Mouse (Mus musculus): ENCODE results near the gene Get4.

Get4 gene

DNA sequence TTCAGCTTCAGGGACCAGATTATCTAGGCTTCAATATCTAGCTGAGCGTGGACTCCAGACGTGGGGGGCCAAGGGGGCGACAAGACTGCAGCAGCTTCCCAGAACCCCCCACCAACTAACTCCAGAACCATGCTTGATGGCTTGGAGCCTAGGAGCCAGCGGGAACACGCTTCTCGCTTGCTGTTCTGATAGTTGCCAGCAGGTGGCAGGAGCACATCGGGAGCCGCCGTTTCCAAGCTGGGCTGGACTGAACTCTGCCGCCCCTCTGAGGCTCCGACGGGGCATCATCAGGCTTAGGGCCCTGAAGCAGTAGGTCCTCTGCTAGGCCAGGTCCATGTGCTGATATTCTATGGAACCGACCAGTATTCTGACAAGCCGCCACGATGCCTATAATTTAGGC is 30.1 kb downstream of the Get4 start:
- DNase-seq (ENCODE audit: low read depth, low spot score), result peak; percentile 78

DNA sequence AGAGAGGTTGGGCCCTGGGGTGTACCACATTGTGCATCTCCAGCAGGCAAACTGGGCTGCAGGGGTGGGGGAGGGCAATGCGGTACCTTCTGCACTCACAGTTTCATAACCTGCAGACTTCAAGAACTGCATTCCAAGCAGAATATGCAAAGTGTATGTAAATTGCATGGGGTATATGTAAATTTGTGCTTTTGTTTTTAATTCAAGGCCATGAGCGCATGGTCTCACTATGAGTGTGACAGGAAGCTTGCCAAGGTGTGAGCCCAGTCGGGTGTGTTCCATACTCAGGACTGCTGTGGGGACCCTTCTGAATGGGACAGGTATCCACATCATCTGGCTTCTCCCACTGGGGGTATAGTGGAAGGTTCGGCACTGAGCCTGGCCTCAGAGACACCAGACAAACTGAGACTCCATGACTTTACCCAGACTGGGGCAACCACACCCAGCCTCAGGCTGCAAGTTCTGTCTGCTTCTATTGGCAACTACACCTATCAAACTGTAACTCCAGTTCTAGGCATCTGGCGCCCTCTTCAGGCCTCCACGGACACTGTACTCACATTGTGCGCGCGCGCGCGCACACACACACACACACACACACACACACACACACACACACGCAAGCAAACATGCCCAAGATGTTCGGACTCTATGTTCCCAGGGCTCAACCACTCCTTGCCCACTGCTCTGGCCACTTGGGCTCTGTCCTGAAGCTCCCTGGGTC is 31.5 kb downstream of the Get4 start:
- peak; percentile 54 for DNase-seq (ENCODE audit: low read depth, low spot score)

DNA sequence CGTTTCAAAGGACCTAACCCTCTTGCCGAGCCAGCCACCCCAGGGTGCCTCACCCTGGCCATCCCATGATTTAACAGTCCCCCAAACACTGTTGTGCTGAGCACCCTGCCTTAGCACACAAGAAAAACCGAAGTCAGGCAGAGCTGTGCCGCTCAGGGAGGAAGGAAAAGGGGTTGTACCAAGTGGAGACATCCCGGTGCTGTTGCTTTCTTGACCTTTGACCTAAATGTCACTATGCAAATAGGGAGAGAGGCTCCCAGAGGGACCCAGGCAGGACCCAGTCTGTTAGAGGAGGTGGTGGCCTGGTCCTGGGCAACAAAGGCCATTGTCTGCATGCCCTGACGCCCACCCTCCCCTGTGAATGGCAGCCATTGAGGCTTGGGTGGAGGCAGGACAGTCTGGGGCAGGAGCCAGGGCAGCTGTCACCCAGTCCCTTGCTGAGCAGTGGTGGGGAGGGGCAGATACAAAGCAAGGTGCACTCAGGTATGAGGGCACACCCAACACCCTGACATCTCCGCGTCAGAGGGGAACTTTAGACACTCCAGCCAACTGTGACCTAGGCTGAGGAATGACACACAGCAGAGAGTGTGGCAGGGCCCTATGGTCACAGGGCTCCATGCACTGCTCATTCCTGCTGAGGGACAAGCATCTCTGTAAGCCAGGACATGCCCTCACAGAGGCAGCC is 33.4 kb downstream of the Get4 start:
- DNase-seq (ENCODE audit: low read depth, low spot score), result no peak

DNA sequence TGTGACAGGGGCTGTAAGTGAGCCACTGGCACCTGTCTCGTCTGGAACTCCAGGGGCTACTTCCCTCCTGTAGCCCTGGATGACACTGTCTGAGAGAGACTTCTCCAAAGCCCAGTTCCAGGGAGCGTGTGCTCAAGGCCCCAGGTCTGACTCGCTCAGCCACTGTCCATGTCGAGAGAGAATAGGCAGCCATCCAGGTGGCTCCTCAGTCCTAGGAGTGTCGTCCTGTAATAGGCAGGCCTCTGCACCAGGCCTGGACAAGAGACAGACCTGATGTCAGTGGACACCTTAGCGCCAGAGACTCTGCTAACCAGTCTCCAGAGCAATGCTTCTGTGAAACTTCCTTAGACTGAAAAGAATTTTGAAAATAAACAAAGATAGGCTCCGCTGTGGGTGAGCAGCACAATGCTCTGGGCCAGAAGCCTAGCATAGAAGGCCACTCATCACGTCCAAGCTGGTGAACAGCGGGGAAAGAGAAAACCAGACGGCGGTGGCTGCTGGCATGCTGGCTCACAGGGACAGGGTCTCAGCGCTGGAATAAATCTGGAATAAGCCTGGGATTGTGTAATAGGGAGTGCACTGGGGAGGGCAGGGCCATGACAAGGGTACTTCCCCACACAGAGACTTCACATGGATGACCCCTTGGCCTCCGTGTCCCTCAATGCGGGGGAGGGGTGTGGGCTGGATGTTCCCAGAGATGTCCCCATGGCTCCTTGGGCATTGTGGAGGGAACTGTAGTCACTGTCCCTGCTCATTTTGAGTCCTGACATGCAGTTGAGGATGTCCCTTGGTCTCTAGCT is 34.2 kb downstream of the Get4 start:
- DNase-seq (ENCODE audit: low read depth, low spot score), result no peak

DNA sequence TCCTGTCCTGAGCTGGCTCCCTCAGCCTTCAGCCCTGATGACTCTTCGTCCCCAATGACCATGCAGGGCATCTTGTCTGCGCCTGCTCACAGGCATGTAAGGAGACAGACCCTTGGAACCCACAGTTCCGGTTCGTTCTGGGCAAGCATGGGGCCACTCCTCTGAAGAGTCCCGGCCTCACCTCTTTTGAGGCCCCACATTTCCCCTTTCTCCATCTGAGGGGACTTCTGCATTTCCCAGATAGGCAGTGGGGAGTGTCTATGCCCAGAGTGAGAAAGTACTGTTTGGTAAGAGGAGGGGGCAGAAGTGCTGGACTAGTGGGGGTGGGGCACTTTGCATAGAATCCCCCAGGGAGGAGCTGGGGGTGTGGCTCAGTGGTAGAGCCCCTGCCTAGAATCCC is 35.0 kb downstream of the Get4 start:
- DNase-seq (ENCODE audit: low read depth, low spot score), result no peak

DNA sequence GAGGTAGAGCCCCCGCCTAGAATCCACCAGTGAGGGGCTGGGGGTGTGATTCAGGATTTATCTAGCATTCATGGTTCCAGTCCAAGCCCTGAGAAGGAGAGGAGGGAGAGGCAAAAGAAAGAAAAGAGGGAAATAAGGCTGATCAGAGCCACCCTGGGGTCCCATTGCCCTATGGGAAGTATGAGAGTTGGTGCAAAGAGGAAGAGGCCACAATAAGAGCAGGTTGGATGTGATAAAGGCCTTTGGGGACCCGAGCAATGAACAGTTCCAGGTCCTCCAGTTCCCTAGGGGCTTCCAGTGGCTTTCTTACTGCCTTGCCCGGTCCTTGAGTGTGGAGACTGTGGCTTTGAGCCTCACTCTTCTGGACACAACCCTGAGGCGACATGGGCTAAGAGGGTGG is 35.7 kb downstream of the Get4 start:
- DNase-seq (ENCODE audit: low read depth, low spot score), result no peak

DNA sequence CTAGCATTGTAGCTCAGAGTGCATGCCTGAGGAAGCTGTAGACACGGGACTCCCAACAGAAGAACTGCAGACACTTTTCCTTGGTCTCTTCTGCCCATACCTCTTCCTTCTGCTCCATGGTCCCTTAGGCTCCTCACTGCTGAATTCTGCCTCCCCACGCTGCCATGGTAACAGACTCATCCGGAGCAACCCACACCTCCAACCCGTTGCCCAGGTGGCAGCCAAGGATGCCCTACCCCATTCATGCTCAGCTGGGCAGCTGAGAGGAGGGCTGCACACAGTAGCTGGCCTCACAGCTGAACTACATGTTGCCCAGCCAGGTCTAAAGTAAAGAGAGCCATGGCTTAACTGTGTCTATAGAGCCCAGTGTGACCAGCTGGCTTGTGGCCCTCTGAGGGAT is 36.5 kb downstream of the Get4 start:
- no peak for DNase-seq (ENCODE audit: low read depth, low spot score)

DNA sequence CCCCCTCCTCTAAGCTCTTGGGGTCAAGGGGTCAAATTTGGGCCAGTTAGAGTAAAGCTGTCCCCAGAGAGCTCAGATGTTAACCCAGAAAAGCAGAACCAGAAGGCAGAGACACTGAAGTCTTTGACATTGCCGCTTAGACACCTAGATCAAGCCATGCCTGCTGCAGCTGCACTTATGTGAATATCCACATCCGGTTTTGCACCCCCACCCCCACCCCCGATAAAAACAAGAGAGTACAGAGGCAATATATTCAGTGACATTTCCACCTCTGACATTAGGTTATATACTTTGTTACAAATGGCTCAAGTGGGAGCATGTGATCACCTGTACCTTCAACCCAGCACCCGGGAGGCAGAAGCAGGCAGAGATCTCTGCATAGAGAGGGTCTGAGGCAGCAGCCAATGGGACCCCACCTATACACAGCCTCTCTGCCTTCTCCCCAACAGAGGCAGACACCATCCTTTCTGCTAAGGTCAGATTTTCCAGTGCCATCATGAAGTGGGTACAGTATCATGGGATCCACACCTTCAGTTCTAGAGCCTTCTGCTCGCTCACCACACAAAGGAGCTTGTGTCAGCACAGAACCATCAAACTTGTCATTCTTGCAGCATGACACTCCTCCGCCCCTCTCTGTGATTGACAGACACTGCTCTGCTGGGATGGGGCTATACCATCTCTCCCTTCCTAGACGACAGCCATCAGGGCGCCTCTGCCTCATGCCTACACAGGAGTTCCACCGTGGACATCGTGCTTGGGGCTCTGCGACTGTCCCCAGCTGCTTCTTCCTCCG is 38.5 kb downstream of the Get4 start:
- DNase-seq (ENCODE audit: low read depth, low spot score), result no peak

DNA sequence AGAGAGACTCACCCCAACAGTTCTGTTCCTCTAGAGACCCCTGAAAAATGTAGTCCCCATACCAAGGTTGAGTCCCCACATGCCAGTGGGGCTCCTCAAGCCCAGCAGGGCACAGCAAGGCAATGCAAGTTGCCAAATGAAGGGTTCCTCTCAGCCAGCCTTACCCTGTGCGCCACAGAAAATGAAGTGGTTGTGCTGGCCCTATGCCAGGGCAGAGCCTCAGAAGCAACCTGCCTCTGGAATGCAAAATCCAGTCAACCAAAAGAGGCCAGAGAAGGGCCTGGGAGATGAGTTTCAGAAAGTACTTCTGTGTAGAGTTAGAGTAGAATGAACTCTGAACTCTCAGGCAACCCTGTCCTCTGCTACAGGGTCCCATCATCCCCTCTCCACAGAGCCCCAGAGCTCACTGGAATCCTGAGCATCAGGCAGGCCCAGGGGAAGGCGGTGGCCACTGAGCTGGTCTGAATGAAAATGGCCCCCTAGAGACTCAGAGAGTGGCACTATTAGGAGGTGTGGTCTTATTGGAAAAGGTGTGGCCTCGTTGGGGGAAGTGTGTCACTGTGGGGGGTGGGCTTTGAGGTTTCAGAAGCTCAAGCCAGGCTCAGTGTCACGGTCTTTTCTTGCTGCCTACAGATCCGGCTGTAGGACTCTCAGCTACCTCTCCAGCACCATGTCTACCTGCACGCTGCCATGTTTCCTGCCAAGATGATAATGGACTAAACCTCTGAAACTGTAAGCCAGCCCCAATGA is 39.9 kb downstream of the Get4 start:
- DNase-seq (ENCODE audit: low read depth, low spot score), result no peak

DNA sequence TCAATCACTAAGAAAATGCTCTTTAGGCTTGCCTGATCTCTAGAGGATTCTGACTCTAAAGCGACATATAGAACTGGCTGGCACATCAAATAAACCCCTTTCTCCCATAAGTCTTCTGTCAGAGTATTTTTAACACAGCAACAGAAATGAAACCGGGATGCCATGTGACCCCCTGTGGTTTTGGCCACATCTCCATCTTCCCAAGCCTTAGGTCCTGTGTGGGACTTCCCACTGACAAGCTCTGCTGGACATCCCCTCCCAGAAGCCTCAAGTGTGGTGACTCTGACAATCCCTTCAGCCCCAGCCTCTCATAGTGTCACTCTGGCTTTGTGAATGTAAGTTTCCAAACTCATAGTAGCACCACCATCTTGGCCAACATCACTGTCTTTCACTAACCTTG is 42.0 kb downstream of the Get4 start:
- DNase-seq (ENCODE audit: low read depth, low spot score), result no peak

DNA sequence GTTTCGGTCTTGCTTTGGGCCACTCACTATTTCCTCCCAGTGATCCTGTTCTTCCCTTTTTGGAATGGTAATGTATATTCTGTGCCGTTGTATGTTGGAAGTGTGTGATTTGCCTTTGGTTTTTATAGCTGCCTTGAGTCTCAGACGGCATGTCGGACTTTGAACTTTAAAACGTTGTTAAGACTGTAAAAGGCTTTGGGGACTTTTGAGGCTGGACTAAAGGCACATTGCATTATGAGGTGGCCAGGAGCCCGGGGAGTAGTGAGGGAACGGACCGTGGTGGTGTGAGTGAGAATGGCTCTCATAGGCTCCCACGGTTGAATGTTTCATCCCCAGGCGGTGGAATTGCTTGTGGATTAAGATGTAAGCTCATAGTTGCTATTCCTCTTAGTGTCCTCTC is 45.0 kb downstream of the Get4 start:
- DNase-seq (ENCODE audit: low read depth, low spot score), result no peak

DNA sequence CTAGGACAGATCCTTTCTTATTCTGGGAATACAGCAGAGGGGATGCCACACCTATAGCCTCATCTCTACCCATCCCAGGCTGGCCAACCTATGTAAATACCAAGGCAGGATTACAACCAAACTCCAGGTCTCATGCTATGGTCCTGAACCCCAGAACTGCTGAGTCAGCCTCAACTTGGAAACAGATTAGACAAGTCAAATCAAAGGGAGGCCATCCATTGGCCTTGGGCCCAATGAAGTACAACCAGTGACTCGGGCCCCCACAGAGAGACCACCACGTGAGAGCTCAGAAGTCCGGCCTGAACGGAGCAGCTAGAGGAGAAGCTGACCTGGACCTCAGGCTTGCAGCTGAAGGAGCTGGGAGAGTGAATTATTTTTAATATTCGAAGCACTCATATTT is 45.6 kb downstream of the Get4 start:
- DNase-seq (ENCODE audit: low read depth, low spot score), result no peak

DNA sequence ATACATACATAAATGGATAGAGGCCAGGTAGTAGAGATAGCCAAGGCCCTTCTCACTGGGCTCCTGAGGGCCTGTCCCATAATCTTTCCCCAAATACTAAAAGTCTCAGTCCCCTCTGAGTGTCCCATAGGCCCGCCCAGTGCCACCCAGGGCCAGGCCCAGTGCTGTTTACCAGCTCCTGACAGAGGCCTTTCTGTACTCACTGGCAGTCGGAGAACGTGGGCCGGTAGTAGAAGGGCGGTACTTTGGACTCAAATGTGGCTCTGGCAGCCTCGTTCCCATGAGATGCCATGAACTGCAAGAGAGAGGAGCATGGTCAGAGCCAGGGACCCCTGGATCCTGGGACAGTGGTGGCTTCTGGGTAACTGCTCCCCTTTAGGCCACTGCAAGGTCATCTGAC is 50.0 kb downstream of the Get4 start:
- no peak for DNase-seq (ENCODE audit: low read depth, low spot score)

DNA sequence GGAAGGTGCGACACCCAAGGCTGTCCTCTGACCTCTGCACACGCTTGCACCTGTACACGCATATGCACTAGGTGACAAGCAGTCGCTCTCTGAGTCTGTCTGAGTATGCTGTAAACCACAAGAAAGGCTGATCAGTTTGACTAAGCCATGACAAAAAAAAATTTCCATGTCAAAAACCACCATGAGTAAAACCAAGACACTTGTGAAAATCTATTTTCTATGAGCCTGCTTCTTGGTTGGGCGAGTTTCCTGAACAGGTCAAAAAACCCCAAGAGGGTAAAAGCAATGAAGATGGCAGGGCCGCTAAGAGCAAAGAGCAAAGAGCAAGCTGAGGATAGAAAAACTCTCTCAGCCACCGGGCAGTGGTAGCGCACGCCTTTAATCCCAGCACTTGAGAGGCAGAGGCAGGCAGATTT is 51.5 kb downstream of the Get4 start:
- DNase-seq (ENCODE audit: low read depth, low spot score), result peak; percentile 91

DNA sequence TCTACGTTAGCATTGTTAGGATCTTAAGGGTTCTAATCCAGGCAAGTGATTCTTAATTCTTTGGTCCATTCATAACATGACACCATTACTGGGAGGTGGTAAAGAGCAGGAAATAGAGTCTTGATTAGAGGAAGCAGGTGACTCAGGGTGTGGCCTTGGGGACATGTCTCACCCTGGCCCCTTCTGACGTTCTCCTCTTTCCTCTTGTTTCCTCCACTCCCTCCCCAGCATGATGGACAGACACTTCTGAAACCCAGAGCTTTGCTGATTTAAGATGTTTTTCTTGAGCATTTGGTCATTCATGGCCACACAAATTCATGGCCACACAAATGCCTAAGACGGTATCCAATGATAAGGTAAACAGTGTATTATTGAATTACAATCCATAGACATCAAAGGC is 57.8 kb downstream of the Get4 start:
- peak; percentile 51 for DNase-seq (ENCODE audit: low read depth, low spot score)

DNA sequence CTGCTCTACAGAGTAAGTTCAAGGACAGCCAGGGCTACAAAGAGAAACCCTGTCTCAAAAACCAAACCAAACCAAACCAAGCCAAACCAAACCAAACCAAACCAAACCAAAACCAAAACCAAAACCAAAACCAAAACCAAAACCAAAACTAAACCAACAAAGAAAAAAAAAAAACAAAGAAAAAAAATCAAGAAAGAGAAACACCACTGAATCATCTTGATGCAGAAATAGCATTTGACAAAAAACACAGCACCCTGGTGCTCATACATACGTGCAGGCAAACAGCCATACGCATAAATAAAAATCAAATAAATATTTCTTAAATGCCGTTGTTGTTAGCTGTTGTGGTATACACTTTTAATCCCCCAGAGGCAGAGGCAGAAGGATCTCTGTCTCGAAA is 58.4 kb downstream of the Get4 start:
- DNase-seq (ENCODE audit: low read depth, low spot score), result no peak

DNA sequence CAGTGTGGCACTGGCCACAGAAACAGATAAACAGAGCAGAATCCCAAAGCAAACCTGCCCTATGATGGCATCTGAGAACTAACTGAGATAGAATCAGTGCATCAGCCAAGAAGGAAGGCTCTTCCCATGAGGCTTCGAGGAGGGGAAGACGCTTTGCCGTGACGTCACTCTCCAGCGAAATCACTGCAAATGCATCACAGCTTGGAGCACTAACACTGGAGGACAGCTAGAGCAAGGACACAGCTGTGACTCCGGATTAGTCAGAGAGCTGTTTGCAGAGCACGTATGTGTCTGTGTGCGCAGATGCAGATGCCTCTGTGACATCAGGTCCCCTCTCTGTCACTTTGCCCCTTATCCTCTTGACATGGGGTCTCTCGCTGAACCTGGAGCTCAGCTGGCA is 59.7 kb downstream of the Get4 start:
- DNase-seq (ENCODE audit: low read depth, low spot score), result no peak

DNA sequence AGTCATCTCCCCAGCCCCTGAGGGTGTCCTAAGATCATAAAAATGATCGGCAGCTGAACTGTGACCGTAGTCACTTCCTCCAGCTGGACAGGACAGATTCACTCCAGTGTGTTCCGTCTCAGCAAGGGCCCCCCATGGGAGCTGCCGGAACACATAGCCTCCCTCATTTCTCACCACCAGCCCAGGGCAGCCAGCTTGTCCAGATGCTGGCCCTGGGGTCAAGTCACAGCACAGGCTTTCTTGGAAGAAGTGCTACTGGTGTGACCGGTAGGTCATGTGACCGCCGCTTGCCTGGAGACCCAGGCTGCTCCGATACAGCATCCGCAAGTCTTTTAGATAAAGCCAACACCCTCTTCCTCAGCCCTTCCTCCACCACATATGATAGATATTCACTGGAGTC is 61.4 kb downstream of the Get4 start:
- DNase-seq (ENCODE audit: low read depth, low spot score), result no peak

DNA sequence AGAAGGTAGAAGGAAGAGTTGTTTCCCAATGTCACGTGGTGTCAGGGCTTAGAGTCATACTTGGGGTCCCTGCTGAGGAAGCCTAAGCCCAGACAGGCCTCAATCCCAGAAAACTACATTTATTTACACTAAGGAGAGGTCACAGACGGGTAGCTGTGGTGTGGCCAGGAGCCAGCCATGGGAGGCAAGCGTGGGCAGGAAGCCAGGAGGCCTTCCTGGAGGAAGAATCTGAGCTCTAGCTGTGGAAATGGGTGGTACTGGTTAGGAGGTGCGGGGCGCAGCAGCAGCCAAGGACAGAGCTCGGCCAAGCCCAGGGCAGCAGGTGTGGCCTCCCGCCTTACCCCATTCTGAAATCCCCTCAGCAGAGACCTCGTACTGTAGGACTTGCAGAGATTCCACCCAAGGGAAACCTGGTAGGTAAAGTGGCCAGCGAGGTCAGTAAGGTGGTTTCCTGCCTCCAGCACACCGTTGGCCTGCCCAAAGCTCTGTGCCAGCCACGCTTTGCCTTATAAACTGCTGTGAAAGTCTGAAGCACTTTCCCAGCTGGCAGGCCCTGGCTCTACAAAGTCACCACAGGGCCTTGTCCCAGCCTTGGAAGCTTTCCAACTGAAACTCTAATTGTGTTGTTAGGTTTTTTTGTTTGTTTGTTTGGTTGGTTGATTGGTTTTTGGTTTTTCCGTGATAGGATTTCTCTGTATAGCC is 63.0 kb downstream of the Get4 start:
- no peak for DNase-seq (ENCODE audit: low read depth, low spot score)

DNA sequence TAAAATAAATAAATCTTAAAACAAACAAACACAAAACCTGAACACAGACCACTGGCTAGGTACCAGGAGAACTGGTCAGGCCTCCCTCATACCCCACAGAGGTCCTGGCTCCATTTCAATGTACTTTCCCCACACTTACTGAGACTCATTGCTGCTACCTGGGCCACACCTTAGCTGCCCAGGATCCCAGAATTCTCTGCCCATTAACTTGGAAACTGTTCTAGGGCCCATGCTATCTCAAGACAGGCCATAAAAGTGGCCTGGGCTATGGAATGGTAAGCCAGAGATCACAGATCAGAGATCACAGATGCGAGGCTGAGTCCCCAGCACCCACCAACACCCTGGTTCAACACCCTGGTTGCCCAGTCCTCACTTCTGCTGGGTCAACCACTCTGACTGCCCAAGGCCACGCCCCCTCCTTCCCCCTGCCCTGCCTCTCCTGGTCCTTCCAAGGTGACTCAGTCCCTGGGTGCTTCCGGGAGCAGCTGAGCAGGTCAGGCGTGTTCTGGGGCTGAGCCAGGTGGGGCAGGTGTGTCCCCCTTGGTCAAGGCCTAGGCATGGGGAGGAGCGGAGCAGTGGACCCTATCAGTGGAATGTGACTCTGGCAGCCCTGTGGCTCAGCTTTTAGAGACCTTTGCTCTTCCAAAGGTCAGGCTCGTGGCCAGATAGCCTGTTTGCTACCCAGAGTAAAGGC is 65.0 kb downstream of the Get4 start:
- DNase-seq (ENCODE audit: low read depth, low spot score), result no peak
